8 mouse cellular contexts compared by ENCODE assay signal in the genomic region with DNA sequence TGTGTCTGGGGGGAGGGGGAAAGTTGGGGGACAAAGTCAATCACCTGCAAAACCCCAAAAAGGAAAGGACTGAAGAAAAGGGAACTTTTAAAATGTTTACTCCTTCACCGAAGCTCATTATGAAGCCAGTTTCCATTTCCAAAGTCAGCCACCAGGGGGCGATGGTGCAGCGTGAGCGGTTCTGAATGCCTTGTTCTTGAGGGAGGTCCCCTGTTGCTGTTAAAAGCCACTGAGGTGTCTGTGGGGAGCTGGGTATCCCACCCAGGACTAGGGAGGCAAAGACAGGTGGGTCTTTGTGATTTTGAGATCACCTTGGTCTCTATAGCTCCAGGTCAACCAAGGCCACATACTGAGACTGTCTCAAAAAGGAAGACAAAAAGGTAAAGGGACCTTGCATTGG. TPM values are rescaled to one million over a fixed set of nuclear protein-coding genes. Genes with fewer than 3 reads are reported as not detected.
DNase-seq lines count a peak whose midpoint lies in the region; ATAC-seq and TF ChIP-seq lines count a peak whose summit lies in the region.

No protein-coding gene starts in this region.

- no peaks in the 10 kb centered on the region for H3K27me3 ChIP-seq in liver, embryonic 11.5 days (replicated peaks; ENCODE audit: control insufficient read depth, insufficient read depth, low read length)

- no peak overlapping the region for H3K9ac ChIP-seq in liver, embryonic 11.5 days (ENCODE audit: low read depth, low read length)

- H3K27ac ChIP-seq in gastrocnemius, adult 2 months = no peak overlapping the region
- H3K27ac ChIP-seq in liver, embryonic 11.5 days (ENCODE audit: low read depth, low read length) = no peak overlapping the region

- H3K9me3 ChIP-seq in liver, embryonic 11.5 days (ENCODE audit: control insufficient read depth, low read length) = no peaks in the 10 kb centered on the region

- peaks cover under 1% of the 10 kb centered on the region; the same call in 1 of the 2 replicates for H3K4me1 ChIP-seq in liver, embryonic 11.5 days (replicated peaks; ENCODE audit: control insufficient read depth, insufficient read depth, low read length)

- ATAC-seq in liver, embryonic 11.5 days (replicated peaks; ENCODE audit: low FRiP score) = no peak; the same call in 1 of the 2 replicates

- WGBS in liver, embryonic 11.5 days = 6% methylated on average over 4 of the region's 4 CpGs

- no peak overlapping the region for H3K4me2 ChIP-seq in liver, embryonic 11.5 days

- H3K36me3 ChIP-seq in liver, embryonic 11.5 days (ENCODE audit: control insufficient read depth, insufficient read depth, low read length) = peaks cover 8% of the 10 kb centered on the region; the same call in 1 of the 2 replicates

- peak; percentile 85 for TF ChIP-seq CTCF in gastrocnemius, adult 2 months (IDR thresholded peaks at IDR 0.05)

- DNase-seq in A20 (ENCODE audit: low read depth, low spot score) (peak; percentile 84), MN1 (ENCODE audit: low spot score) (peak; percentile 81)
- DNase-seq in cerebellum, adult 8-10 months = peak; percentile 68
- peak; percentile 77 for DNase-seq in gastrocnemius, adult 2 months
- DNase-seq in kidney, adult 9 months = peak; percentile 72
- DNase-seq in liver, embryonic 11.5 days (ENCODE audit: low spot score) = peak; percentile 82
- DNase-seq in ovary, postnatal 14 days (ENCODE audit: low spot score) = peak; percentile 86
- DNase-seq in thymus, postnatal 25 days = peak; percentile 78

- intact Hi-C loops in gastrocnemius, adult 2 months (cut with DNase I) = loop anchor here (1.0 kb wide), 2 partner anchors 116 to 156 kb away; no protein-coding TSS in a partner anchor

- no peak overlapping the region for H3K4me3 ChIP-seq in gastrocnemius, adult 2 months
- H3K4me3 ChIP-seq in liver, embryonic 11.5 days (ENCODE audit: low read depth, low read length) = no peak overlapping the region

RNA-seq across cellular contexts. Expression of a gene that starts 3.9 kb away (rescaled TPM):
- total RNA-seq in gastrocnemius, adult 2 months (2021) = under 1 TPM; 0.28 to 0.38 TPM
- polyA plus RNA-seq in liver, embryonic 11.5 days (2014; fragmentation: Nextera tagmentation; extraction: Ambion mirVana) = 190 and 201 TPM in 2 replicates

RNA-seq across cellular contexts. Expression of a gene that starts 6.2 kb away (rescaled TPM):
- total RNA-seq in gastrocnemius, adult 2 months (2021) = 1 to 10 TPM; 8.6 to 9.4 TPM
- 3.5 and 4.1 TPM in 2 replicates for polyA plus RNA-seq in liver, embryonic 11.5 days (2014; fragmentation: Nextera tagmentation; extraction: Ambion mirVana)

RNA-seq across cellular contexts. Expression of a gene that starts 43.2 kb away (rescaled TPM):
- under 1 TPM; 0.26 to 0.59 TPM for total RNA-seq in gastrocnemius, adult 2 months (2021)
- polyA plus RNA-seq in liver, embryonic 11.5 days (2014; fragmentation: Nextera tagmentation; extraction: Ambion mirVana) = 4.9 and 5.2 TPM in 2 replicates
